13 mouse cellular contexts compared by ENCODE assay signal in genomic region chr14:55581981-55582681, GRCm38 (mm10). TPM values are rescaled to one million over a fixed set of nuclear protein-coding genes. Genes with fewer than 3 reads are reported as not detected.
DNase-seq lines count a peak whose midpoint lies in the region; ATAC-seq and TF ChIP-seq lines count a peak whose summit lies in the region.
"Had no signal": no experiment of that assay in that cellular context is flagged by ENCODE, and none has a peak within 500 bp of the region (broad histone marks: within the 10 kb centered on the region; RNA-seq: fewer than 3 reads in every experiment).

No protein-coding gene starts in this region.

- peaks cover 22% of the 10 kb centered on the region for H3K36me3 ChIP-seq in liver, postnatal 0 days (replicated peaks; ENCODE audit: insufficient read depth, low read length)
- peaks cover 28% of the 10 kb centered on the region for H3K36me3 ChIP-seq in hindbrain, embryonic 13.5 days

- TF ChIP-seq EP300 in liver, postnatal 0 days (IDR thresholded peaks at IDR 0.05; ENCODE audit: low read depth), result no peak

- peaks cover 12% of the 10 kb centered on the region for H3K4me1 ChIP-seq in lung, adult 2 months (ENCODE audit: control insufficient read depth, insufficient read depth, low read length)
- peaks cover 40% of the 10 kb centered on the region for H3K4me1 ChIP-seq in liver, postnatal 0 days (ENCODE audit: insufficient read depth)
- peaks cover 35% of the 10 kb centered on the region for H3K4me1 ChIP-seq in hindbrain, embryonic 13.5 days (replicated peaks)

- peak; percentile 43 for DNase-seq in adrenal gland, postnatal 14 days
- DNase-seq in adrenal gland, adult 18-20 months (ENCODE audit: low spot score in 2 of 2), result no peak
- DNase-seq in lung, adult 2 months, result no peak
- no peak for DNase-seq in lung, postnatal 25 days (ENCODE audit: low spot score)
- DNase-seq in Patski (ENCODE audit: low read depth, low spot score), result no peak
- DNase-seq in liver, postnatal 0 days, result no peak
- no peak for DNase-seq in right cerebral cortex, adult 2 months (ENCODE audit: low spot score in 2 of 2)
- DNase-seq: gastrocnemius, postnatal 25 days; heart, postnatal 14 days; kidney, postnatal 10 days; lung, postnatal 36 days had no signal

- CTCF ChIA-PET in Patski (lab: Charles Lee), result interaction anchor here (1.2 kb wide), 1 partner anchor 30 kb away, joined by 3 read pairs; no protein-coding TSS in a partner anchor

- in situ Hi-C loops in Patski (cut with MboI; ENCODE audit: low pct_unique_long_range_greater_than_20kb), result loop anchor here (25.0 kb wide), 1 partner anchor 695 kb away; the partner anchor contains the start of genes Bcl2l2, Gm20521, Pabpn1 and Ppp1r3e

- peak; percentile 49 for ATAC-seq in Patski
- no peak for ATAC-seq in liver, postnatal 0 days
- no peak for ATAC-seq in hindbrain, embryonic 13.5 days (ENCODE audit: low FRiP score)

- no peak overlapping the region for H3K4me3 ChIP-seq in lung, adult 2 months (replicated peaks; ENCODE audit: extremely low read depth, low read depth, low read length)
- H3K4me3 ChIP-seq in liver, postnatal 0 days (ENCODE audit: low read depth, low read length), result no peak overlapping the region
- H3K4me3 ChIP-seq in hindbrain, embryonic 13.5 days, result no peak overlapping the region

- H3K9me3 ChIP-seq in liver, postnatal 0 days (ENCODE audit: low read length), result no peaks in the 10 kb centered on the region
- no peaks in the 10 kb centered on the region for H3K9me3 ChIP-seq in hindbrain, embryonic 13.5 days

- no peaks in the 10 kb centered on the region for H3K27me3 ChIP-seq in Patski
- no peaks in the 10 kb centered on the region for H3K27me3 ChIP-seq in liver, postnatal 0 days (ENCODE audit: insufficient read depth, low read length)
- H3K27me3 ChIP-seq in hindbrain, embryonic 13.5 days, result 0 out of 2 replicates have a peak, but pooled peaks cover 8% of the 10 kb centered on the region

- no peak overlapping the region for H3K9ac ChIP-seq in liver, postnatal 0 days (replicated peaks)
- no peak overlapping the region for H3K9ac ChIP-seq in hindbrain, embryonic 13.5 days

- peak; percentile 52 for TF ChIP-seq CTCF in lung, adult 2 months (IDR thresholded peaks at IDR 0.05; ENCODE audit: insufficient read depth, low read length)
- TF ChIP-seq CTCF in Patski (IDR thresholded peaks at IDR 0.05), result no peak
- TF ChIP-seq CTCF in liver, postnatal 0 days (IDR thresholded peaks at IDR 0.05; ENCODE audit: low read depth), result peak; percentile 65

- 75% methylated on average over 9 of the region's 9 CpGs for WGBS in lung, adult 2 months
- 78% methylated on average over 9 of the region's 9 CpGs for WGBS in liver, postnatal 0 days (ENCODE audit: insufficient replicate concordance)
- 74% methylated on average over 9 of the region's 9 CpGs for WGBS in hindbrain, embryonic 13.5 days

- H3K27ac ChIP-seq in liver, postnatal 0 days (ENCODE audit: low read depth), result no peak overlapping the region
- H3K27ac ChIP-seq in hindbrain, embryonic 13.5 days, result no peak overlapping the region

- H3K4me2 ChIP-seq in liver, postnatal 0 days (ENCODE audit: low read depth, low read length), result no peak overlapping the region
- H3K4me2 ChIP-seq in hindbrain, embryonic 13.5 days, result no peak overlapping the region

- TF ChIP-seq POLR2A in lung, adult 2 months (IDR thresholded peaks at IDR 0.05; ENCODE audit: borderline replicate concordance, extremely low read depth, low read depth, low read length), result no peak

- POLR2A ChIA-PET in Patski (lab: Charles Lee), result interaction anchor here (1.8 kb wide), 1 partner anchor 21 kb away, joined by 8 read pairs; the partner anchor contains the start of gene A730061H03Rik

RNA-seq across cellular contexts. Expression of gene Emc9, which starts 3.0 kb away (rescaled TPM):
- 37.5 and 45.2 TPM in 2 replicates for total RNA-seq in adrenal gland, postnatal 14 days (2021)
- 10 to 100 TPM; 27.5 to 45.7 TPM for total RNA-seq in adrenal gland, adult 18-20 months (2021)
- 20.7 and 20.8 TPM in 2 replicates for polyA plus RNA-seq in lung, adult 2 months (2012; rRNA removed)
- polyA plus RNA-seq in Patski (2021), result 7.3 TPM
- polyA plus RNA-seq in liver, postnatal 0 days (2015; fragmentation: Nextera tagmentation; extraction: Ambion mirVana), result 17.3 and 19.2 TPM in 2 replicates
- polyA plus RNA-seq in hindbrain, embryonic 13.5 days (2015; fragmentation: Nextera tagmentation; extraction: Ambion mirVana), result 15.7 and 20.4 TPM in 2 replicates

RNA-seq across cellular contexts. Expression of gene Psme1, which starts 4.2 kb away (rescaled TPM):
- 316 and 330 TPM in 2 replicates for total RNA-seq in adrenal gland, postnatal 14 days (2021)
- total RNA-seq in adrenal gland, adult 18-20 months (2021), result 100 to 1,000 TPM; 231 to 367 TPM
- 82.8 and 98.6 TPM in 2 replicates for polyA plus RNA-seq in lung, adult 2 months (2012; rRNA removed)
- polyA plus RNA-seq in Patski (2021), result 243 TPM
- polyA plus RNA-seq in liver, postnatal 0 days (2015; fragmentation: Nextera tagmentation; extraction: Ambion mirVana), result 162 and 180 TPM in 2 replicates
- polyA plus RNA-seq in hindbrain, embryonic 13.5 days (2015; fragmentation: Nextera tagmentation; extraction: Ambion mirVana), result 188 TPM in 2 replicates

RNA-seq across cellular contexts. Expression of gene Fitm1, which starts 6.7 kb away (rescaled TPM):
- total RNA-seq in adrenal gland, postnatal 14 days (2021), result 0.79 and 2.1 TPM in 2 replicates
- total RNA-seq in adrenal gland, adult 18-20 months (2021), result 1 to 10 TPM in 1 of 2 experiments, under 1 TPM in 1; 0.96 to 2.3 TPM
- polyA plus RNA-seq in lung, adult 2 months (2012; rRNA removed), result 5.1 and 17.5 TPM in 2 replicates
- not detected for polyA plus RNA-seq in Patski (2021)
- 1.8 and 4.6 TPM in 2 replicates for polyA plus RNA-seq in liver, postnatal 0 days (2015; fragmentation: Nextera tagmentation; extraction: Ambion mirVana)
- 0.40 and 0.54 TPM in 2 replicates for polyA plus RNA-seq in hindbrain, embryonic 13.5 days (2015; fragmentation: Nextera tagmentation; extraction: Ambion mirVana)
- total RNA-seq: left cerebral cortex, postnatal 10 days had no signal

RNA-seq across cellular contexts. Expression of gene Psme2, which starts 8.8 kb away (rescaled TPM):
- total RNA-seq in adrenal gland, postnatal 14 days (2021), result 349 and 376 TPM in 2 replicates
- total RNA-seq in adrenal gland, adult 18-20 months (2021), result 100 to 1,000 TPM; 400 to 422 TPM
- 45.0 and 60.5 TPM in 2 replicates for polyA plus RNA-seq in lung, adult 2 months (2012; rRNA removed)
- 177 TPM for polyA plus RNA-seq in Patski (2021)
- 222 and 231 TPM in 2 replicates for polyA plus RNA-seq in liver, postnatal 0 days (2015; fragmentation: Nextera tagmentation; extraction: Ambion mirVana)
- polyA plus RNA-seq in hindbrain, embryonic 13.5 days (2015; fragmentation: Nextera tagmentation; extraction: Ambion mirVana), result 198 and 215 TPM in 2 replicates

RNA-seq across cellular contexts. Expression of gene Rnf31, which starts 9.4 kb away (rescaled TPM):
- total RNA-seq in adrenal gland, postnatal 14 days (2021), result 24.8 and 37.7 TPM in 2 replicates
- 10 to 100 TPM; 28.1 to 36.0 TPM for total RNA-seq in adrenal gland, adult 18-20 months (2021)
- polyA plus RNA-seq in lung, adult 2 months (2012; rRNA removed), result 37.7 and 42.8 TPM in 2 replicates
- polyA plus RNA-seq in Patski (2021), result 28.0 TPM
- polyA plus RNA-seq in liver, postnatal 0 days (2015; fragmentation: Nextera tagmentation; extraction: Ambion mirVana), result 8.5 and 9.6 TPM in 2 replicates
- 18.8 and 20.8 TPM in 2 replicates for polyA plus RNA-seq in hindbrain, embryonic 13.5 days (2015; fragmentation: Nextera tagmentation; extraction: Ambion mirVana)
